Mouse (Mus musculus) heart, adult 9 months (tissue): ENCODE measurements around the gene Npb.

Experiments
- DNase-seq, 2 experiments: peaks; one replicate each; pipeline ENCODE4 v3.0.0; 2022; ENCODE audit warnings: low spot score in 2 of 2

The Npb gene

GRCm38 (mm10) chr11:120615167-120615566, 6.9 kb downstream of the Npb start:
- no peak for DNase-seq

- no peak for DNase-seq
Observed at GRCm38 (mm10) chr11:120615606-120616203, 7.4 kb downstream of the Npb start.

- DNase-seq: no peak
Observed at GRCm38 (mm10) chr11:120616617-120617294, 8.5 kb downstream of the Npb start.

- DNase-seq: peak; percentile 85 to 86
Observed at GRCm38 (mm10) chr11:120617519-120618112, 9.3 kb downstream of the Npb start, which contains the start of gene Pcyt2. Gene Pcyt2 (minus strand): TSS chr11:120617936.

GRCm38 (mm10) chr11:120618619-120619535, 10.6 kb downstream of the Npb start:
- no peak for DNase-seq

GRCm38 (mm10) chr11:120620195-120620594, 11.9 kb downstream of the Npb start:
- DNase-seq: no peak

GRCm38 (mm10) chr11:120622805-120623204, 14.5 kb downstream of the Npb start:
- no peak for DNase-seq

GRCm38 (mm10) chr11:120623961-120624679, 15.8 kb downstream of the Npb start:
- DNase-seq: no peak

GRCm38 (mm10) chr11:120624680-120625111, 16.4 kb downstream of the Npb start:
- DNase-seq: peak; percentile 84

- no peak for DNase-seq
Observed at GRCm38 (mm10) chr11:120625152-120625775, 17.0 kb downstream of the Npb start, which contains the start of gene Sirt7. Gene Sirt7 (minus strand): TSS chr11:120625240.

- no peak for DNase-seq
Observed at GRCm38 (mm10) chr11:120626785-120627467, 18.6 kb downstream of the Npb start.

GRCm38 (mm10) chr11:120627468-120628300, 19.4 kb downstream of the Npb start:
- no peak for DNase-seq

GRCm38 (mm10) chr11:120628601-120629340, 20.5 kb downstream of the Npb start:
- DNase-seq: no peak

- no peak for DNase-seq
Observed at GRCm38 (mm10) chr11:120629341-120629730, 21.1 kb downstream of the Npb start.

- peak; percentile 63 for DNase-seq
Observed at GRCm38 (mm10) chr11:120629911-120630310, 21.6 kb downstream of the Npb start.

- DNase-seq: peak; percentile 51 to 57
Observed at GRCm38 (mm10) chr11:120630401-120630871, 22.2 kb downstream of the Npb start.

GRCm38 (mm10) chr11:120630881-120631725, 22.8 kb downstream of the Npb start:
- no peak for DNase-seq
